23 mouse cellular contexts compared by ENCODE assay signal in genomic region chr5:147016622-147017021, GRCm38 (mm10). TPM values are rescaled to one million over a fixed set of nuclear protein-coding genes. Genes with fewer than 3 reads are reported as not detected.
DNase-seq lines count a peak whose midpoint lies in the region; ATAC-seq lines count a peak whose summit lies in the region.
"Had no signal": no experiment of that assay in that cellular context is flagged by ENCODE, and none has a peak within 500 bp of the region (broad histone marks: within the 10 kb centered on the region; RNA-seq: fewer than 3 reads in every experiment).

No protein-coding gene starts in this region.

- 0 out of 2 replicates have a peak, but pooled peaks have one; percentile 49 for ATAC-seq in embryonic facial prominence, embryonic 12.5 days (ENCODE audit: insufficient number of reproducible peaks, insufficient read depth, low FRiP score, low TSS enrichment)
- peak; percentile 64 for ATAC-seq in kidney, embryonic 16.5 days (ENCODE audit: low FRiP score, low TSS enrichment)
- ATAC-seq: CD4-positive, CD25-positive, alpha-beta regulatory T cell, adult 4 months; forebrain, embryonic 13.5 days; forebrain, postnatal 0 days had no signal

- no peak for DNase-seq in embryonic facial prominence, embryonic 10.5 days (ENCODE audit: low spot score)
- DNase-seq in kidney, postnatal 25 days: no peak
- DNase-seq in retina, embryonic 14.5 days (ENCODE audit: low spot score): peak; percentile 26
- no peak for DNase-seq in retina, postnatal 1 day
- DNase-seq in heart, postnatal 25 days (ENCODE audit: low spot score): no peak
- DNase-seq: adrenal gland, postnatal 10 days; B cell, adult 2 months; cerebellum, adult 11 months; cerebellum, adult 8-10 months; cerebellum, postnatal 14 days; embryo, embryonic 11 days; forebrain, postnatal 0 days; gastrocnemius, postnatal 25 days; heart, adult 11 months; heart, postnatal 4 days had no signal

- intact Hi-C loops in heart, postnatal 25 days (cut with DNase I): no loop called here

- H3K27me3 ChIP-seq in embryonic facial prominence, embryonic 12.5 days: no peaks in the 10 kb centered on the region
- H3K27me3 ChIP-seq in embryonic facial prominence, embryonic 10.5 days (replicated peaks; ENCODE audit: low read depth, poor library complexity, severe bottlenecking): no peaks in the 10 kb centered on the region
- H3K27me3 ChIP-seq in kidney, embryonic 16.5 days (ENCODE audit: insufficient read depth, low read length): no peaks in the 10 kb centered on the region
- H3K27me3 ChIP-seq: embryonic facial prominence, embryonic 13.5 days; forebrain, embryonic 13.5 days; heart, embryonic 13.5 days; hindbrain, embryonic 12.5 days had no signal

- no peak overlapping the region for H3K9ac ChIP-seq in embryonic facial prominence, embryonic 12.5 days
- no peak overlapping the region for H3K9ac ChIP-seq in kidney, embryonic 16.5 days (replicated peaks; ENCODE audit: low read length)
- H3K9ac ChIP-seq: embryonic facial prominence, embryonic 13.5 days; forebrain, embryonic 13.5 days; forebrain, postnatal 0 days; heart, embryonic 13.5 days; hindbrain, embryonic 12.5 days had no signal

- no peak overlapping the region for H3K27ac ChIP-seq in embryonic facial prominence, embryonic 12.5 days
- H3K27ac ChIP-seq in embryonic facial prominence, embryonic 10.5 days (replicated peaks): no peak overlapping the region
- H3K27ac ChIP-seq in kidney, embryonic 16.5 days (ENCODE audit: low read length): no peak overlapping the region
- H3K27ac ChIP-seq: embryonic facial prominence, embryonic 13.5 days; forebrain, embryonic 13.5 days; heart, embryonic 13.5 days; hindbrain, embryonic 12.5 days had no signal

- H3K4me1 ChIP-seq in embryonic facial prominence, embryonic 12.5 days: peaks cover 15% of the 10 kb centered on the region; the same call in 1 of the 2 replicates
- peaks cover 7% of the 10 kb centered on the region for H3K4me1 ChIP-seq in embryonic facial prominence, embryonic 10.5 days
- H3K4me1 ChIP-seq in kidney, embryonic 16.5 days (ENCODE audit: insufficient read depth, low read length): peaks cover 4% of the 10 kb centered on the region; the same call in 1 of the 2 replicates
- H3K4me1 ChIP-seq: heart, embryonic 13.5 days; hindbrain, embryonic 12.5 days had no signal

- H3K36me3 ChIP-seq in embryonic facial prominence, embryonic 12.5 days: peaks cover 16% of the 10 kb centered on the region
- H3K36me3 ChIP-seq in embryonic facial prominence, embryonic 10.5 days (replicated peaks): peaks cover 27% of the 10 kb centered on the region
- peaks cover 22% of the 10 kb centered on the region for H3K36me3 ChIP-seq in kidney, embryonic 16.5 days (ENCODE audit: insufficient read depth, low read length)

- H3K4me2 ChIP-seq in embryonic facial prominence, embryonic 12.5 days (replicated peaks): no peak overlapping the region
- no peak overlapping the region for H3K4me2 ChIP-seq in kidney, embryonic 16.5 days (replicated peaks; ENCODE audit: low read depth, low read length)
- H3K4me2 ChIP-seq: embryonic facial prominence, embryonic 13.5 days; forebrain, embryonic 13.5 days; heart, embryonic 13.5 days; hindbrain, embryonic 12.5 days had no signal

- 55% methylated on average over 12 of the region's 12 CpGs for WGBS in embryonic facial prominence, embryonic 12.5 days
- 82% methylated on average over 12 of the region's 12 CpGs for WGBS in embryonic facial prominence, embryonic 10.5 days
- 50% methylated on average over 12 of the region's 12 CpGs for WGBS in kidney, embryonic 16.5 days

- no peak overlapping the region for H3K4me3 ChIP-seq in embryonic facial prominence, embryonic 12.5 days
- H3K4me3 ChIP-seq in embryonic facial prominence, embryonic 10.5 days: no peak overlapping the region
- H3K4me3 ChIP-seq in kidney, embryonic 16.5 days (ENCODE audit: low read length): no peak overlapping the region
- H3K4me3 ChIP-seq: embryonic facial prominence, embryonic 13.5 days; forebrain, embryonic 13.5 days; heart, embryonic 13.5 days; hindbrain, embryonic 12.5 days had no signal

- no peaks in the 10 kb centered on the region for H3K9me3 ChIP-seq in embryonic facial prominence, embryonic 12.5 days
- H3K9me3 ChIP-seq in embryonic facial prominence, embryonic 10.5 days: no peaks in the 10 kb centered on the region
- H3K9me3 ChIP-seq in kidney, embryonic 16.5 days (ENCODE audit: low read length): no peaks in the 10 kb centered on the region
- H3K9me3 ChIP-seq: embryonic facial prominence, embryonic 13.5 days; forebrain, embryonic 13.5 days; G1E; heart, embryonic 13.5 days; hindbrain, embryonic 12.5 days had no signal

RNA-seq across cellular contexts. Expression of gene Mtif3, which starts 53.0 kb away (rescaled TPM):
- polyA plus RNA-seq in embryonic facial prominence, embryonic 12.5 days (2016; fragmentation: Nextera tagmentation; extraction: Ambion mirVana): 25.2 and 29.7 TPM in 2 replicates
- 20.4 and 24.0 TPM in 2 replicates for polyA plus RNA-seq in embryonic facial prominence, embryonic 10.5 days (2016; fragmentation: Nextera tagmentation; extraction: Ambion mirVana)
- polyA plus RNA-seq in kidney, embryonic 16.5 days (2015; fragmentation: Nextera tagmentation; extraction: Ambion mirVana): 23.1 and 26.0 TPM in 2 replicates
- 10 to 100 TPM; 20.4 to 23.4 TPM for total RNA-seq in heart, postnatal 25 days (2021)

RNA-seq across cellular contexts. Expression of gene Lnx2, which starts 59.8 kb away (rescaled TPM):
- 11.6 and 12.0 TPM in 2 replicates for polyA plus RNA-seq in embryonic facial prominence, embryonic 12.5 days (2016; fragmentation: Nextera tagmentation; extraction: Ambion mirVana)
- 10.4 and 11.6 TPM in 2 replicates for polyA plus RNA-seq in embryonic facial prominence, embryonic 10.5 days (2016; fragmentation: Nextera tagmentation; extraction: Ambion mirVana)
- 16.0 and 17.9 TPM in 2 replicates for polyA plus RNA-seq in kidney, embryonic 16.5 days (2015; fragmentation: Nextera tagmentation; extraction: Ambion mirVana)
- total RNA-seq in heart, postnatal 25 days (2021): 10 to 100 TPM; 10.1 to 10.7 TPM
